Mouse (Mus musculus): ENCODE measurements around the gene Cd300lf.

DNA sequence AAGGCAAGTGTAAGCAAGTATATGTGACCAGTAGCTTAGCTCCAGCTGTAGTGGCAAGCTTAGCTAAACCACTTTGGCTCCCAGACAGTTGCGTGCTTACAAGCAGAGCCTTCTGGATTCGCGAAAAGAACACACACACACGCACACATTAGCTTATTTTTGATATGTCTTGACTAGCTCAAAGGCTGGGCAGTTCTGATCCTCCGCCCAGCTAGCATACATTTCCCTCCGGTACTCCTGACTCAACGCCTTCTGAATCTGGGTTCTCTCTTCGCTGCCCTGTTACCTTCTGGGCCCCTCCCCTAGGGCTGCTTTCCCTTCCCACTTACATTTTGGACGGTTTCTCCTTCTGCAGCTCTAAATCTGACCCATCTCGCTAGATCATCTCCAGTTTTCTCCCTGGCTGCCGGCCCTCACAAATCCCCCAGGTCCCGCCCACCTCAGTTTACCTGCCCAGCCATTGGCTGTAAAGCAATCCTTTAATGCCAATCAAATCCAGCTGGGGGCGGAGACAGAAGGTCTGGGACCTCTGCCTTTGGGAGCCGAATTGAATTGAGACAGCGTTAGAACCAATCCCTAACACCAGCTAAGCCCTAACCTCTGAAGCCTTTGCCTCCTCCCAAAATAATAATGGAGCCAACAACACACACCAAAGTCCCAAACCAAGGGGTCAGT is 18.1 kb upstream of the Cd300lf start:
- TF ChIP-seq CTCF (conservative IDR thresholded peaks at IDR 0.05; ENCODE audit: insufficient read depth, insufficient read length, low read depth, low read length) (no peak), POLR2A (IDR thresholded peaks at IDR 0.05; ENCODE audit: low read depth, low read length) (no peak)
